23 mouse cellular contexts compared by ENCODE assay signal in the genomic region with DNA sequence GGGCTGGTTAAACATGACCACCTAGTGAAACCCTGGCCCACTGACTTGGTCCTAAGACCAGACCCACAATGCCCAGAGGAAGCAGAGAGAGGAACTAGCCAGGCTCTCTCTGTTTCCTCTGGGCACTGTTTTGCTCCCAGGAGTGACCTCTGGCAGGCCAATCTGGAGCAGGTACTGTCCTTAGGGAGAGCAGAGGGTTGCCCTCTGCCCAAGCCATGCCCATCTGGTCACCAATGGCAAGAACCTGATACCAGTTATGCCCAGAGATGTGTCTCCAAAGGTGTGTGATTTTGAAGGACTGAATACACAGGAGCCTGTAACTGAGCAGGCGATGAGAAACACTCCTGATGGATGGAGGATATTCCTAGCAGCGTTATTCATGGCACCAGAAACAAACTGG. TPM values are rescaled to one million over a fixed set of nuclear protein-coding genes. Genes with fewer than 3 reads are reported as not detected.
DNase-seq lines count a peak whose midpoint lies in the region; ATAC-seq and TF ChIP-seq lines count a peak whose summit lies in the region.
"Had no signal": no experiment of that assay in that cellular context is flagged by ENCODE, and none has a peak within 500 bp of the region (broad histone marks: within the 10 kb centered on the region; RNA-seq: fewer than 3 reads in every experiment).

No protein-coding gene starts in this region.

- no peak overlapping the region for H3K9ac ChIP-seq in kidney, embryonic 16.5 days (replicated peaks; ENCODE audit: low read length)
- H3K9ac ChIP-seq in stomach, embryonic 15.5 days = no peak overlapping the region
- H3K9ac ChIP-seq in midbrain, embryonic 16.5 days (ENCODE audit: low read depth, low read length) = no peak overlapping the region
- H3K9ac ChIP-seq: forebrain, embryonic 12.5 days; forebrain, postnatal 0 days; hindbrain, embryonic 14.5 days; limb, embryonic 12.5 days; midbrain, embryonic 12.5 days had no signal

- peaks cover 39% of the 10 kb centered on the region for H3K4me1 ChIP-seq in cerebellum, adult 2 months (ENCODE audit: control insufficient read depth, insufficient read depth, low read length)
- H3K4me1 ChIP-seq in kidney, adult 2 months (ENCODE audit: control insufficient read depth, insufficient read depth, low read length) = no peaks in the 10 kb centered on the region
- H3K4me1 ChIP-seq in kidney, embryonic 16.5 days (ENCODE audit: insufficient read depth, low read length) = no peaks in the 10 kb centered on the region
- peaks cover 18% of the 10 kb centered on the region for H3K4me1 ChIP-seq in E14TG2a.4 (replicated peaks; ENCODE audit: low read depth, low read length)
- no peaks in the 10 kb centered on the region for H3K4me1 ChIP-seq in stomach, embryonic 15.5 days
- no peaks in the 10 kb centered on the region for H3K4me1 ChIP-seq in midbrain, embryonic 16.5 days (ENCODE audit: control insufficient read depth, insufficient read depth, low read length)
- H3K4me1 ChIP-seq: limb, embryonic 12.5 days; megakaryocyte, embryonic 14.5 days had no signal

- no peaks in the 10 kb centered on the region for H3K36me3 ChIP-seq in kidney, adult 2 months (ENCODE audit: control insufficient read depth, insufficient read depth, low read length)
- H3K36me3 ChIP-seq in kidney, embryonic 16.5 days (ENCODE audit: insufficient read depth, low read length) = no peaks in the 10 kb centered on the region
- H3K36me3 ChIP-seq in E14TG2a.4 (ENCODE audit: insufficient read depth, low read length) = no peaks in the 10 kb centered on the region
- H3K36me3 ChIP-seq in stomach, embryonic 15.5 days = no peaks in the 10 kb centered on the region
- H3K36me3 ChIP-seq in midbrain, embryonic 16.5 days (ENCODE audit: control insufficient read depth, insufficient read depth, low read length) = no peaks in the 10 kb centered on the region
- H3K36me3 ChIP-seq: embryonic facial prominence, embryonic 15.5 days; forebrain, embryonic 12.5 days; heart, embryonic 13.5 days; limb, embryonic 12.5 days; lung, embryonic 15.5 days; midbrain, embryonic 12.5 days; neural tube, embryonic 13.5 days had no signal

- peak; percentile 42 to 55 for DNase-seq in cerebellum, adult 2 months
- no peak for DNase-seq in cerebellum, postnatal 36 days
- DNase-seq in kidney, adult 2 months = no peak
- DNase-seq: adrenal gland, postnatal 14 days; forebrain, postnatal 0 days; heart, adult 2 months; heart, postnatal 10 days; right cerebral cortex, postnatal 4 days; thymus, adult 2 months; thymus, postnatal 36 days had no signal

- no peak for TF ChIP-seq CTCF in cerebellum, adult 2 months (IDR thresholded peaks at IDR 0.05; ENCODE audit: borderline replicate concordance, insufficient read depth, low read depth, low read length)
- TF ChIP-seq CTCF in kidney, adult 2 months (conservative IDR thresholded peaks at IDR 0.05; ENCODE audit: insufficient read depth, insufficient read length, low read depth, low read length) = no peak
- TF ChIP-seq CTCF in E14TG2a.4 (conservative IDR thresholded peaks at IDR 0.05; ENCODE audit: low read length) = no peak

- WGBS in cerebellum, adult 2 months = 20% methylated on average over 2 of the region's 2 CpGs
- 91% methylated on average over 2 of the region's 2 CpGs for WGBS in kidney, adult 2 months
- WGBS in kidney, embryonic 16.5 days = 86% methylated on average over 2 of the region's 2 CpGs
- 88% methylated on average over 2 of the region's 2 CpGs for WGBS in stomach, embryonic 15.5 days
- WGBS in midbrain, embryonic 16.5 days = 86% methylated on average over 2 of the region's 2 CpGs

- peak overlapping the region; percentile 14 for H3K27ac ChIP-seq in cerebellum, adult 2 months (ENCODE audit: insufficient read depth, low read length)
- peak overlapping the region; percentile 24; the same call in 1 of the 2 replicates for H3K27ac ChIP-seq in kidney, adult 2 months (ENCODE audit: insufficient read depth, low read depth, low read length)
- no peak overlapping the region for H3K27ac ChIP-seq in kidney, embryonic 16.5 days (ENCODE audit: low read length)
- no peak overlapping the region; the same call in 1 of the 2 replicates for H3K27ac ChIP-seq in stomach, embryonic 15.5 days
- no peak overlapping the region for H3K27ac ChIP-seq in midbrain, embryonic 16.5 days (ENCODE audit: low read length)
- H3K27ac ChIP-seq: embryonic facial prominence, embryonic 15.5 days; forebrain, embryonic 12.5 days; heart, adult 2 months; heart, embryonic 13.5 days; hindbrain, embryonic 14.5 days; limb, embryonic 12.5 days; lung, embryonic 15.5 days; midbrain, embryonic 12.5 days; neural tube, embryonic 13.5 days had no signal

- no peaks in the 10 kb centered on the region for H3K9me3 ChIP-seq in kidney, embryonic 16.5 days (ENCODE audit: low read length)
- no peaks in the 10 kb centered on the region for H3K9me3 ChIP-seq in E14TG2a.4 (ENCODE audit: low read length)
- H3K9me3 ChIP-seq in stomach, embryonic 15.5 days = no peaks in the 10 kb centered on the region
- no peaks in the 10 kb centered on the region for H3K9me3 ChIP-seq in midbrain, embryonic 16.5 days (replicated peaks; ENCODE audit: control insufficient read depth, low read length, poor library complexity, severe bottlenecking)
- H3K9me3 ChIP-seq: embryonic facial prominence, embryonic 15.5 days; forebrain, embryonic 12.5 days; heart, embryonic 13.5 days; limb, embryonic 12.5 days; lung, embryonic 15.5 days; megakaryocyte, embryonic 14.5 days; midbrain, embryonic 12.5 days; neural tube, embryonic 13.5 days had no signal

- no peaks in the 10 kb centered on the region for H3K27me3 ChIP-seq in cerebellum, adult 2 months (ENCODE audit: control insufficient read depth, insufficient read depth, low read length)
- no peaks in the 10 kb centered on the region for H3K27me3 ChIP-seq in kidney, adult 2 months (replicated peaks; ENCODE audit: control insufficient read depth, insufficient read depth, low read length)
- peaks cover 34% of the 10 kb centered on the region for H3K27me3 ChIP-seq in kidney, embryonic 16.5 days (ENCODE audit: insufficient read depth, low read length)
- H3K27me3 ChIP-seq in E14TG2a.4 (ENCODE audit: insufficient read depth, low read length) = peaks cover 74% of the 10 kb centered on the region
- peaks cover 34% of the 10 kb centered on the region for H3K27me3 ChIP-seq in stomach, embryonic 15.5 days (replicated peaks)
- H3K27me3 ChIP-seq in midbrain, embryonic 16.5 days (ENCODE audit: control insufficient read depth, insufficient read depth, low read depth, low read length) = peaks cover 43% of the 10 kb centered on the region

- H3K4me2 ChIP-seq in kidney, embryonic 16.5 days (replicated peaks; ENCODE audit: low read depth, low read length) = no peak overlapping the region
- H3K4me2 ChIP-seq in stomach, embryonic 15.5 days = peak overlapping the region; percentile 50; the same call in 1 of the 2 replicates
- H3K4me2 ChIP-seq in midbrain, embryonic 16.5 days (ENCODE audit: low read length) = no peak overlapping the region

- no peak for TF ChIP-seq POLR2A in cerebellum, adult 2 months (IDR thresholded peaks at IDR 0.05; ENCODE audit: borderline replicate concordance, insufficient read depth, low read length)
- TF ChIP-seq POLR2A in kidney, adult 2 months (IDR thresholded peaks at IDR 0.05; ENCODE audit: low read depth, low read length) = no peak

- no peak overlapping the region for H3K4me3 ChIP-seq in cerebellum, adult 2 months (replicated peaks; ENCODE audit: insufficient read depth, low read depth, low read length)
- no peak overlapping the region for H3K4me3 ChIP-seq in kidney, adult 2 months (ENCODE audit: insufficient read depth, low read depth, low read length)
- no peak overlapping the region for H3K4me3 ChIP-seq in kidney, embryonic 16.5 days (ENCODE audit: low read length)
- H3K4me3 ChIP-seq in E14TG2a.4 (replicated peaks; ENCODE audit: low read length) = peak overlapping the region; percentile 75
- no peak overlapping the region for H3K4me3 ChIP-seq in stomach, embryonic 15.5 days (replicated peaks)
- H3K4me3 ChIP-seq in midbrain, embryonic 16.5 days (ENCODE audit: low read depth, low read length) = no peak overlapping the region
- H3K4me3 ChIP-seq: forebrain, embryonic 12.5 days; heart, adult 2 months; megakaryocyte, embryonic 14.5 days had no signal

- no peak for ATAC-seq in kidney, embryonic 16.5 days (ENCODE audit: low FRiP score, low TSS enrichment)
- ATAC-seq in stomach, embryonic 15.5 days (ENCODE audit: insufficient read depth, low FRiP score, low read depth) = no peak
- no peak for ATAC-seq in midbrain, embryonic 16.5 days
- ATAC-seq: forebrain, postnatal 0 days had no signal

RNA-seq across cellular contexts. Expression of gene Prom2, which starts 0.4 kb away (rescaled TPM):
- 3.3 and 4.1 TPM in 2 replicates for polyA plus RNA-seq in cerebellum, adult 2 months (2012; rRNA removed)
- polyA plus RNA-seq in kidney, adult 2 months (2012; rRNA removed) = 15.6 and 20.5 TPM in 2 replicates
- 2.7 and 3.0 TPM in 2 replicates for polyA plus RNA-seq in kidney, embryonic 16.5 days (2015; fragmentation: Nextera tagmentation; extraction: Ambion mirVana)
- 10.4 and 11.4 TPM in 2 replicates for polyA plus RNA-seq in stomach, embryonic 15.5 days (2015; fragmentation: Nextera tagmentation; extraction: Ambion mirVana)
- polyA plus RNA-seq in midbrain, embryonic 16.5 days (2015; fragmentation: Nextera tagmentation; extraction: Ambion mirVana) = 0.05 and 0.19 TPM in 2 replicates
- polyA plus RNA-seq: forebrain, postnatal 0 days; neural tube, embryonic 13.5 days had no signal

RNA-seq across cellular contexts. Expression of gene Kcnip3, which starts 19.8 kb away (rescaled TPM):
- 81.6 and 83.9 TPM in 2 replicates for polyA plus RNA-seq in cerebellum, adult 2 months (2012; rRNA removed)
- polyA plus RNA-seq in kidney, adult 2 months (2012; rRNA removed) = 4.1 and 4.7 TPM in 2 replicates
- 3.4 and 4.7 TPM in 2 replicates for polyA plus RNA-seq in kidney, embryonic 16.5 days (2015; fragmentation: Nextera tagmentation; extraction: Ambion mirVana)
- polyA plus RNA-seq in stomach, embryonic 15.5 days (2015; fragmentation: Nextera tagmentation; extraction: Ambion mirVana) = 2.5 and 3.0 TPM in 2 replicates
- 9.1 and 13.0 TPM in 2 replicates for polyA plus RNA-seq in midbrain, embryonic 16.5 days (2015; fragmentation: Nextera tagmentation; extraction: Ambion mirVana)

RNA-seq across cellular contexts. Expression of gene Zfp661, which starts 45.2 kb away (rescaled TPM):
- polyA plus RNA-seq in cerebellum, adult 2 months (2012; rRNA removed) = 6.0 and 6.1 TPM in 2 replicates
- 3.1 and 4.1 TPM in 2 replicates for polyA plus RNA-seq in kidney, adult 2 months (2012; rRNA removed)
- 5.1 and 5.6 TPM in 2 replicates for polyA plus RNA-seq in kidney, embryonic 16.5 days (2015; fragmentation: Nextera tagmentation; extraction: Ambion mirVana)
- polyA plus RNA-seq in stomach, embryonic 15.5 days (2015; fragmentation: Nextera tagmentation; extraction: Ambion mirVana) = 4.0 and 4.3 TPM in 2 replicates
- polyA plus RNA-seq in midbrain, embryonic 16.5 days (2015; fragmentation: Nextera tagmentation; extraction: Ambion mirVana) = 6.4 and 7.0 TPM in 2 replicates

RNA-seq across cellular contexts. Expression of gene Mrps5, which starts 45.3 kb away (rescaled TPM):
- polyA plus RNA-seq in cerebellum, adult 2 months (2012; rRNA removed) = 95.0 and 97.3 TPM in 2 replicates
- 72.0 and 90.4 TPM in 2 replicates for polyA plus RNA-seq in kidney, adult 2 months (2012; rRNA removed)
- polyA plus RNA-seq in kidney, embryonic 16.5 days (2015; fragmentation: Nextera tagmentation; extraction: Ambion mirVana) = 147 and 148 TPM in 2 replicates
- 127 and 136 TPM in 2 replicates for polyA plus RNA-seq in stomach, embryonic 15.5 days (2015; fragmentation: Nextera tagmentation; extraction: Ambion mirVana)
- 155 and 157 TPM in 2 replicates for polyA plus RNA-seq in midbrain, embryonic 16.5 days (2015; fragmentation: Nextera tagmentation; extraction: Ambion mirVana)

Comparison
In these comparisons a context has a peak if more than half of its experiments do, and no peak if none do; other contexts are left out.
1. DNase-seq: peak in cerebellum, adult 2 months (2 of 2); none in cerebellum, postnatal 36 days (0 of 2) and kidney, adult 2 months (single experiment).
2. H3K27ac ChIP-seq: peak in cerebellum, adult 2 months (single experiment) and kidney, adult 2 months (single experiment); none in kidney, embryonic 16.5 days (single experiment), stomach, embryonic 15.5 days (single experiment) and midbrain, embryonic 16.5 days (single experiment).